Mouse (Mus musculus) lung, embryonic 15.5 days (tissue): ENCODE measurements around the gene Ctbp2. TPM values are rescaled to one million over a fixed set of nuclear protein-coding genes. Genes with fewer than 3 reads are reported as not detected.
A peak's percentile ranks its signal among the peaks of the same experiment; 100 is the strongest.

Experiments used
- ATAC-seq: fragments of 200-750 bp; cut with Nextera tagmentation; 2 replicates; pipeline ENCODE4 v1.8.0; 2017; ENCODE audit warnings: moderate number of reproducible peaks, borderline replicate concordance; ENCODE audit not compliant: low FRiP score, low TSS enrichment; ENCODE audit errors: extremely low read depth
- H3K27ac ChIP-seq: fragments of 300-500 bp; sonication (generic); 2 replicates; pipeline ENCODE4 v1.5.1; 2015; ENCODE audit warnings: moderate library complexity, mild to moderate bottlenecking, inconsistent platforms
- H3K27me3 ChIP-seq: fragments of 300-500 bp; sonication (generic); 2 replicates; pipeline ENCODE4 v1.6.1; 2015; ENCODE audit warnings: inconsistent platforms
- H3K36me3 ChIP-seq: fragments of 300-500 bp; sonication (generic); 2 replicates; pipeline ENCODE4 v1.6.1; 2015; ENCODE audit warnings: inconsistent platforms
- H3K4me1 ChIP-seq: fragments of 300-500 bp; sonication (generic); 2 replicates; pipeline ENCODE4 v1.6.1; 2015; ENCODE audit warnings: inconsistent platforms
- H3K4me2 ChIP-seq: fragments of 300-500 bp; sonication (generic); 2 replicates; pipeline ENCODE4 v1.6.1; 2015; ENCODE audit warnings: inconsistent platforms, mild to moderate bottlenecking, moderate library complexity
- H3K4me3 ChIP-seq: fragments of 300-500 bp; sonication (generic); 2 replicates; pipeline ENCODE4 v1.5.1; 2015; ENCODE audit warnings: mild to moderate bottlenecking, inconsistent platforms
- H3K9ac ChIP-seq: fragments of 300-500 bp; sonication (generic); 2 replicates; pipeline ENCODE4 v1.6.1; 2015; ENCODE audit warnings: inconsistent platforms
- H3K9me3 ChIP-seq: fragments of 300-500 bp; sonication (generic); 2 replicates; pipeline ENCODE4 v1.6.1; 2016; ENCODE audit warnings: inconsistent platforms
- WGBS: fragments of 180-500 bp; shearing (Covaris S2); methylation state at CpG from one replicate; pipeline ENCODE4 v1.1.7; 2015; 5-methylcytosine and 5-hydroxymethylcytosine counted together
- polyA plus RNA-seq: library from polyadenylated mRNA; unstranded; fragments of >200 nt; fragmentation: Nextera tagmentation; extraction: Ambion mirVana; gene quantifications from 2 replicates; pipeline ENCODE4 v1.2.1, GENCODE M21; 2015

Gene Ctbp2
- polyA plus RNA-seq, 1 experiment from 2014 or later, result 91.6 TPM

DNA sequence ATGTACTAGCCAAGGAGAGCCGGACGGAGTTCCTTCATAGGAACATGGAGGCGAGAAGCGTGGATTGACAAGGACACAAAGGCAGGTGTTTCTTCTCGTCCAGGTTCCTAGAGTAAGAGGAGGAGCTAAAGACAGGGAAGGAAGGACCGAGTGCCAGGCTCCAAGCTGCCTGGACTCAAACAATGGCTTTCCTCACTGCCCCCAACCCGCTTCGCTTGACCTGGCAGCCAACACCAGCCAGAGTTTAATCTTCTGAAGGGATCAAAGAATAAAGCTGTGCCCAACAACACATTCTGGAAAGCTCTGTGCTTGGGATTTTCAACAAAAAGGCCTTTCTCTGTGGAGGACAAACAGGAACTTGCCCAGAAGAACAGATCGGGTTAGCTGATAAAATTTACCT is 70.4 kb downstream of the Ctbp2 start:
- no peaks in the 10 kb centered on the region for H3K9me3 ChIP-seq
- 73% methylated on average over 9 of the region's 9 CpGs for WGBS
- H3K27me3 ChIP-seq, result no peaks in the 10 kb centered on the region
- H3K4me3 ChIP-seq, result no peak overlapping the region
- ATAC-seq, result no peak
- H3K36me3 ChIP-seq, result peaks cover 19% of the 10 kb centered on the region
- H3K27ac ChIP-seq, result peak overlapping the region; percentile 52
- no peak overlapping the region for H3K4me2 ChIP-seq
- H3K9ac ChIP-seq, result no peak overlapping the region
- H3K4me1 ChIP-seq, result peaks cover 28% of the 10 kb centered on the region

DNA sequence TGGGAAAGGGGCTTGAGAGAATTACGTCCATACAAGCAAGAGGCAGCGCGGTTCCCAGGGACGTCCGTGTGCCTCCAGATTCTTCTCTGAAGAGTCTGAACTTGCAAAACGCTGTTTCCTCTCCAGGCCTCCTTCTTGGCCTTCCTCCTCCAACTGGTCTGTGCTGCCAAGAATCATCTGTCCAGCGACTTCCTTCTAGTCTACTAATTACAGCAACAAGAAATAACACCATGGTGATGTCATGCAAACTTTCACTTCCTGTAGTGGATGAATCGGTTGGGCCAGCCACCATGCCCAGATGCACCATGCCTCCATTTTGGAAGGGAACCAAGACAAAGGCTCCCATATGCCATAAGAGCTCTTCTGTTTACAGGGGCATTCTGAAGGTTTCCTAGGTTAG is 71.3 kb downstream of the Ctbp2 start:
- peaks cover 19% of the 10 kb centered on the region for H3K36me3 ChIP-seq
- H3K4me2 ChIP-seq, result peak overlapping the region; percentile 28; the same call in 1 of the 2 replicates
- WGBS, result 54% methylated on average over 8 of the region's 8 CpGs
- H3K9me3 ChIP-seq, result no peaks in the 10 kb centered on the region
- peak overlapping the region; percentile 82 for H3K27ac ChIP-seq
- no peak overlapping the region for H3K9ac ChIP-seq
- peak; percentile 59 for ATAC-seq
- H3K4me1 ChIP-seq, result peaks cover 37% of the 10 kb centered on the region
- H3K27me3 ChIP-seq, result no peaks in the 10 kb centered on the region
- no peak overlapping the region for H3K4me3 ChIP-seq

GRCm38 (mm10) chr7:133050681-133051080 is 73.5 kb downstream of the Ctbp2 start:
- Histone ChIP-seq H3K27ac (no peak overlapping the region), H3K9ac (no peak overlapping the region), H3K27me3 (no peaks in the 10 kb centered on the region), H3K9me3 (no peaks in the 10 kb centered on the region), H3K36me3 (peaks cover 11% of the 10 kb centered on the region), H3K4me2 (no peak overlapping the region), H3K4me3 (no peak overlapping the region), H3K4me1 (peaks cover 37% of the 10 kb centered on the region)
- WGBS, result 64% methylated on average over 6 of the region's 6 CpGs
- no peak for ATAC-seq

- Histone ChIP-seq H3K4me3 (no peak overlapping the region), H3K36me3 (peaks cover 3% of the 10 kb centered on the region; the same call in 1 of the 2 replicates), H3K9ac (no peak overlapping the region), H3K9me3 (no peaks in the 10 kb centered on the region), H3K27me3 (no peaks in the 10 kb centered on the region), H3K27ac (no peak overlapping the region; the same call in 1 of the 2 replicates), H3K4me2 (no peak overlapping the region), H3K4me1 (peaks cover 45% of the 10 kb centered on the region)
- WGBS, result 49% methylated on average over 3 of the region's 3 CpGs
- no peak for ATAC-seq
Observed at GRCm38 (mm10) chr7:133048085-133048630, 76.0 kb downstream of the Ctbp2 start.

DNA sequence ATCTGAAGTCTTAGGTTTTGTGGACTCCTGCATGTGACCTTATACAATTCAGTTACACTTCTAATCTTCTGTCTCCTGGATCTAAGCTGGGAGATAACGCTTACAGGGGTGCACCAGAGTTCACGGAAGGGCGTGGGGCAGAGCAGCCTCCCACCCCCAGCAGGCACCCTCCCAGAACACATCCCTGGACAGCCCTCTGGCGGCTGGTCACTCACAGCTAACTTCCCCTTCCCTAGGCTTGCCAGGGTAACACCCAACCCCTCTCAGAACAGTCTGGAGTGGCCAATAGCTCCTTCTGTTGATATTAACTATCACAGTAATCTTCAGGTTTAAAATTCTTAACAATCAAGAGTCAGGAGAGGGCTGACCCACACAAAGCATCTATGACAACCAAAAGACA is 76.9 kb downstream of the Ctbp2 start:
- H3K9me3 ChIP-seq, result no peaks in the 10 kb centered on the region
- WGBS, result 71% methylated on average over 4 of the region's 4 CpGs
- no peak overlapping the region for H3K4me2 ChIP-seq
- H3K27me3 ChIP-seq, result no peaks in the 10 kb centered on the region
- H3K4me3 ChIP-seq, result no peak overlapping the region
- H3K36me3 ChIP-seq, result peaks cover 3% of the 10 kb centered on the region; the same call in 1 of the 2 replicates
- H3K4me1 ChIP-seq, result peaks cover 47% of the 10 kb centered on the region
- H3K9ac ChIP-seq, result no peak overlapping the region
- no peak for ATAC-seq
- H3K27ac ChIP-seq, result no peak overlapping the region

DNA sequence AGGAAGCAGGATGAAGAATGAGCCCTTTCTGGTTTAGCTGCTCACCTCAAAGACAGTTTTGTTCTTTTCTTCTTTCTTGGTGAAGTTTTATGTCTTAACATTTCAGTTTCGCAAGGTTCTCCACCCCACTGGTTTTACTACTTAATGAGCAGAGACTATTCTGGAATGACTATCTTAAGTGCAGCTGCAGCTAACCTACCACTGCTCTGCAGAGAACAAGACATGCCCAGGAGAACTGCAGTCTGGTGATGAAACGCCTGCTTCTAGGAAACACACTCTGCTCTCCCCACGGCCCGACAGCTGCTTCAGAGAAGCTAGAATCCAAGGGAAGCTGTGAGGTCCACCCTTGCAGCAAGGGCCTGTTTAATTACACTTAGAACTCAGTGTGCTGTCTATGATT is 79.4 kb downstream of the Ctbp2 start:
- ATAC-seq, result no peak
- Histone ChIP-seq H3K9ac (no peak overlapping the region), H3K27ac (0 out of 2 replicates have a peak overlapping the region, but pooled peaks have one; percentile 16), H3K36me3 (no peaks in the 10 kb centered on the region), H3K4me2 (no peak overlapping the region), H3K27me3 (no peaks in the 10 kb centered on the region), H3K4me3 (no peak overlapping the region), H3K9me3 (no peaks in the 10 kb centered on the region), H3K4me1 (peaks cover 67% of the 10 kb centered on the region)
- 42% methylated on average over 4 of the region's 4 CpGs for WGBS

DNA sequence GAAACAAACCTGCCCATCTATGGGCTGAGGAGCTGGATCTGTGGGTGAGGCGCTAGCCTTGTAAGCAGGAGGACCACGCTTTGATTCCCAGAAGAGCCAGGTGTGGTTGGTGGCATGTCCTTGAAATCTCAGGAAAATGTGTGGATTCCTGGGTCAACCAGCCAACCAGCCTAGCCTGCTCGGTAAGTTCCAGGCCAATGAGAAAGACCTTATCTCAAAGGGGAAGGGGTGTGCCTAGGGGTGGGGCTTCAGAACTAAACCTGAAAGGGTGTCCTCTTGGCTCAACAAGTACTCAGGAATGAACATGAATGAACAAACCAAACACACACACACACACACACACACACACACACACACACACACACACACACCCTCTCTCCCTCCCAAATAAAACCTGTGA is 82.4 kb downstream of the Ctbp2 start:
- H3K9me3 ChIP-seq, result no peaks in the 10 kb centered on the region
- H3K36me3 ChIP-seq, result no peaks in the 10 kb centered on the region
- no peaks in the 10 kb centered on the region for H3K27me3 ChIP-seq
- no peak overlapping the region for H3K9ac ChIP-seq
- peak overlapping the region; percentile 93 for H3K27ac ChIP-seq
- WGBS, result 55% methylated on average over 3 of the region's 3 CpGs
- peaks cover 80% of the 10 kb centered on the region for H3K4me1 ChIP-seq
- ATAC-seq, result peak; percentile 74
- no peak overlapping the region for H3K4me3 ChIP-seq
- H3K4me2 ChIP-seq, result peak overlapping the region; percentile 40; the same call in 1 of the 2 replicates

DNA sequence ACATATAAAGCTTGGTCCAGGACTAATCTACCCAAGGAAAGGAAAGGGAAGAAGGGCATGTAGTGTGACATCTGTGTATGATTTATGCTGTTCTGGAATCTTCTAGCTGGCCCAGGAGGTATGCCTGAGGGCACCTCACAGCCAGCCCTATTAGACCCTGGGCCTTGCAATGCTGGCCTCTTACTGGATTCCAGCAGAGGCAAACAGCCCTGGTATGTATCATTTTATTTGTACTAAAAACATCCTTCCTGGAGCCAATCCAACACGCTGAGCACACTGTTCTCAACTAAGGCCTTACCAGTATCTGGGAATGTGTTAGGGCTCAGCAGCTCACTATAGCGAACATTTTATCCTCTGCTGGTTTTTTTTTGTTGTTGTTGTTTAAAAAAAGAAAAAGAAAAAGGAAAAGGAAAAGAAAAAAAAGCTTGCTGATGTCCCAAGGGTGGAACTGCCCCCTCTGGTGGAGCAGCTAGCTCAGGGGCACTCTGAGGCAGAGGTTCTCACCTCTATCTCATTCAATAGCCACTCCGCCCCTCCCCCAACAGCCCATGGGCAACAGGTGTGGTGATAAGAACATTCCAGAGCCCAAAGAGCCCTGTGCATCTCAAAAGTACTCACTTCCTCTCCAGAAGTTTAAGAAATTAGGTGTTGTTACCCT is 83.3 kb downstream of the Ctbp2 start:
- H3K9me3 ChIP-seq, result no peaks in the 10 kb centered on the region
- no peaks in the 10 kb centered on the region for H3K27me3 ChIP-seq
- H3K4me1 ChIP-seq, result peaks cover 87% of the 10 kb centered on the region
- H3K36me3 ChIP-seq, result no peaks in the 10 kb centered on the region
- H3K4me2 ChIP-seq, result no peak overlapping the region
- 44% methylated on average over 3 of the region's 3 CpGs for WGBS
- ATAC-seq, result no peak
- no peak overlapping the region for H3K4me3 ChIP-seq
- no peak overlapping the region for H3K9ac ChIP-seq
- H3K27ac ChIP-seq, result peak overlapping the region; percentile 93

DNA sequence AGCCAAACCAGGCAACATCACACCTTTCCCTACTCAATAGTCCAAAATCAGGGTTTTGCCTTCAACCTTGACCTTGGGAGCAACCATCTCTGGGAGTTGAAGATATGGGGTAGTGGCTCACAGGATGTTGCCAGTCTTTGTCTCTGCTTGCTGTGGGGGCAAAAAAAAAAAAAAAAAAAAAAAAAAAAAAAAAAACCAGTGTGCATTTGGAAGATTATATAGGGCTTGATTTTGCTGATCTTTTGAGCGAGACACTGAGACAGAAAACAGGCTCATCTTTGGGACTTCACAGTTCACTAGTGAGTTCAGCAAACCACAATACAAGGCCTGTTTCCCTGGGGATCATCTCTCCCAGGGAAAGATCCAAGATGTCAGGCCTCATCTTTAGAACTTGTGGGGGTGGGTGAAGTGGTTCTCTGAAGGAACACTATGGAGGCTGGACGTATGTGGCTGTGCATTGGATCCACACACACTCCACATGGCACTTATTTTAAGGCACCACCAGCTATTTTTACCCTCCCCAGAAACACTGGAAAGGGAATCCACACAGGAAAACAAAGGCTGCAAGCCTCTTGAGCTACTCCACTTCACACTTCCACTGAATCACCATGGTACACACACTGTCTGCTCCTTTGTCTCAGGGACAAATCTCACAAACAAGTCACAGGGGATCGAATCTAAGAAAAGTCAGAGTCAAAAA is 84.4 kb downstream of the Ctbp2 start:
- no peak for ATAC-seq
- H3K9ac ChIP-seq, result no peak overlapping the region
- no peak overlapping the region for H3K4me3 ChIP-seq
- H3K4me2 ChIP-seq, result no peak overlapping the region
- H3K36me3 ChIP-seq, result no peaks in the 10 kb centered on the region
- peaks cover 80% of the 10 kb centered on the region for H3K4me1 ChIP-seq
- no peaks in the 10 kb centered on the region for H3K9me3 ChIP-seq
- H3K27ac ChIP-seq, result peak overlapping the region; percentile 93
- 70% methylated on average over 3 of the region's 3 CpGs for WGBS
- H3K27me3 ChIP-seq, result no peaks in the 10 kb centered on the region

- Histone ChIP-seq H3K9ac (no peak overlapping the region), H3K4me1 (peaks cover 82% of the 10 kb centered on the region), H3K27ac (peak overlapping the region; percentile 26), H3K27me3 (no peaks in the 10 kb centered on the region), H3K9me3 (no peaks in the 10 kb centered on the region), H3K36me3 (no peaks in the 10 kb centered on the region), H3K4me2 (no peak overlapping the region), H3K4me3 (no peak overlapping the region)
- ATAC-seq, result no peak
- 47% methylated on average over 4 of the region's 4 CpGs for WGBS
Observed at GRCm38 (mm10) chr7:133037618-133038017, 86.5 kb downstream of the Ctbp2 start.

GRCm38 (mm10) chr7:133037217-133037616 is 86.9 kb downstream of the Ctbp2 start:
- Histone ChIP-seq H3K9ac (no peak overlapping the region), H3K4me1 (peaks cover 78% of the 10 kb centered on the region), H3K36me3 (no peaks in the 10 kb centered on the region), H3K4me3 (no peak overlapping the region), H3K4me2 (no peak overlapping the region), H3K9me3 (no peaks in the 10 kb centered on the region), H3K27me3 (no peaks in the 10 kb centered on the region), H3K27ac (peak overlapping the region; percentile 26)
- ATAC-seq, result no peak
- 46% methylated on average over 5 of the region's 5 CpGs for WGBS

DNA sequence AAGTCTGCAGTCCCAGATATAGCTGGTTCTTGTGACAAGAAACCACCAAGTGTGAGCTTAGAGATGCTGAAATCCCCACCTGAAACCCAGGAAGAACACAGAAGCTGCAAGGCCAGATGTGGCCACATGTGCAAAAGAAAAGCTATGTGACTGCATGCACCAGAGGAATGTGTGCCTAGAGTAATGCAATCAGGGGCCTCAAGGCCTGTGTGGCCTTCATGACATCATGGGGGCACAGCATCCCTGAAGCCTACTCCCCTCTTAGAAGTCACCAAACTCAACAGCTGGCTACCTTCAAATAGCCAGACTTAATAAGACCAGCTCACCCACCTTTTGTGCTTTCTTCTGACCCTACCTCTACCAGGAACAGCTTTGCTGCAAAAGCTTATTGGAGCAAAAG is 88.3 kb downstream of the Ctbp2 start:
- Histone ChIP-seq H3K27ac (no peak overlapping the region), H3K4me3 (no peak overlapping the region), H3K9me3 (no peaks in the 10 kb centered on the region), H3K36me3 (no peaks in the 10 kb centered on the region), H3K9ac (no peak overlapping the region), H3K27me3 (no peaks in the 10 kb centered on the region), H3K4me2 (no peak overlapping the region), H3K4me1 (peaks cover 67% of the 10 kb centered on the region)
- ATAC-seq, result no peak
